Mouse (Mus musculus) ES-E14 (cell line): Measurements from ENCODE around the gene Galnt17.

Experiments
- CHD2 ChIP-seq: IDR thresholded peaks from 2 replicates; pipeline ENCODE4 v1.6.1; 2014; ENCODE audit warnings: mild to moderate bottlenecking, low read depth, low read length, inconsistent platforms
- HCFC1 ChIP-seq: IDR thresholded peaks from 2 replicates; pipeline ENCODE4 v1.6.1; 2012; ENCODE audit warnings: low read length, inconsistent platforms, borderline replicate concordance; ENCODE audit not compliant: insufficient read depth
- ZNF384 ChIP-seq: IDR thresholded peaks from 2 replicates; pipeline ENCODE4 v1.6.1; 2012; ENCODE audit warnings: low read depth, low read length, inconsistent platforms

DNA sequence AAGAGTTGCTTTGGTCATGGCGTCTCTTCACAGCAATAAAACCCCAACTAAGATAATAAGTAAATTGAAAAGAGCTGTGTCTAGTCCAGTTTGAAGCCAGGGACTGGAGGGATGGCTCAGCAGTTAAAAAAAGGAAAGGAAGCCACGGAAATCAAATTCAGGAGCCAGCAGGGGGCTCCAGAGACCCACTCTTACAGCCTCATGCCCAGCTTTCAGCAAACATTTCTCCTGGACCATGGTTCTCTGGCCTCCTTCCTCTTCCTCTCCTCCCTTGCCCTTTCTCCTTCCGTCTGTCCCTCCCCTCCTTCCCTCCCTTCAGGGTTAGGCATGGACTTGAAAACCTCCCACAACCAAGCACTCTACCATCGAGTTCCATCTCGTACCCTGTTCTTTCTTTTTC is 446.0 kb downstream of the Galnt17 start:
- TF ChIP-seq CHD2: no peak
- TF ChIP-seq ZNF384: no peak
- TF ChIP-seq HCFC1: no peak
